Mouse (Mus musculus) testis, adult 2 months (tissue): ENCODE results near the gene Ppp2r3a.

Experiments used
- CTCF ChIP-seq: fragments of 200-500 bp; IDR thresholded peaks from 2 replicates; pipeline ENCODE4 v1.5.1; 2012; ENCODE audit warnings: low read depth, mild to moderate bottlenecking, inconsistent platforms, low read length, moderate library complexity; ENCODE audit not compliant: control insufficient read depth, insufficient read depth, insufficient replicate concordance
- POLR2A ChIP-seq: fragments of 200-500 bp; IDR thresholded peaks from 2 replicates; pipeline ENCODE4 v1.6.1; 2012; ENCODE audit warnings: low read depth, mild to moderate bottlenecking, inconsistent platforms, low read length, moderate library complexity; ENCODE audit not compliant: control insufficient read depth

- TF ChIP-seq CTCF (no peak), POLR2A (no peak)
Measured at GRCm38 (mm10) chr9:101102288-101102687, 149.3 kb downstream of the Ppp2r3a start.
